Mouse (Mus musculus) C2C12 (cell line): ENCODE measurements around the gene Cgnl1.

Experiments used
- CEBPB ChIP-seq: IDR thresholded peaks from one replicate; pipeline ENCODE4 v1.6.1; 2011; ENCODE audit warnings: low read depth, mild to moderate bottlenecking, control low read depth, moderate library complexity
- CTCF ChIP-seq: IDR thresholded peaks from one replicate; pipeline ENCODE4 v1.5.1; 2011; ENCODE audit not compliant: control insufficient read depth, insufficient read depth, insufficient read length
- MAX ChIP-seq: IDR thresholded peaks from one replicate; pipeline ENCODE4 v1.6.1; 2011; ENCODE audit warnings: mild to moderate bottlenecking, control low read depth
- MYOD1 ChIP-seq: IDR thresholded peaks from one replicate; pipeline ENCODE4 v1.6.1; 2011; ENCODE audit warnings: low read depth; ENCODE audit not compliant: control insufficient read depth, insufficient read length
- MYOG ChIP-seq: IDR thresholded peaks from one replicate; pipeline ENCODE4 v1.6.1; 2011; ENCODE audit not compliant: control insufficient read depth, insufficient read length; ENCODE audit errors: extremely low read depth
- USF1 ChIP-seq: IDR thresholded peaks from one replicate; pipeline ENCODE4 v1.6.1; 2011; ENCODE audit warnings: low read depth, mild to moderate bottlenecking, control low read depth, moderate library complexity

- no peak for TF ChIP-seq CTCF
- no peak for TF ChIP-seq MAX
- TF ChIP-seq USF1: no peak
- TF ChIP-seq MYOD1: no peak
- TF ChIP-seq MYOG: no peak
- no peak for TF ChIP-seq CEBPB
These were observed 135.8 kb downstream of the Cgnl1 start for GRCm38 (mm10) chr9:71635627-71636026.
